Mouse (Mus musculus) embryonic stem cell, embryonic (primary cell): ENCODE measurements around the gene Cers6.

Experiments used
- CTCF ChIA-PET, 4 experiments: fragments of 300-600 bp in 2 of 4; fragments of 350-600 bp in 2 of 4; sonication (Branson Sonifier 250); formaldehyde crosslinking; loops; one replicate each; lab custom pipeline; 2022; ENCODE audit warnings: inconsistent platforms in 2 of 4; lab: Charles Lee
- POLR2A ChIA-PET, 4 experiments: fragments of 300-600 bp in 2 of 4; fragments of 350-600 bp in 2 of 4; sonication (Branson Sonifier 250); formaldehyde crosslinking; loops; one replicate each; lab custom pipeline; 2022; ENCODE audit warnings: antibody characterized with exemption in 4 of 4, inconsistent platforms in 1 of 4; lab: Charles Lee

The Cers6 gene

DNA sequence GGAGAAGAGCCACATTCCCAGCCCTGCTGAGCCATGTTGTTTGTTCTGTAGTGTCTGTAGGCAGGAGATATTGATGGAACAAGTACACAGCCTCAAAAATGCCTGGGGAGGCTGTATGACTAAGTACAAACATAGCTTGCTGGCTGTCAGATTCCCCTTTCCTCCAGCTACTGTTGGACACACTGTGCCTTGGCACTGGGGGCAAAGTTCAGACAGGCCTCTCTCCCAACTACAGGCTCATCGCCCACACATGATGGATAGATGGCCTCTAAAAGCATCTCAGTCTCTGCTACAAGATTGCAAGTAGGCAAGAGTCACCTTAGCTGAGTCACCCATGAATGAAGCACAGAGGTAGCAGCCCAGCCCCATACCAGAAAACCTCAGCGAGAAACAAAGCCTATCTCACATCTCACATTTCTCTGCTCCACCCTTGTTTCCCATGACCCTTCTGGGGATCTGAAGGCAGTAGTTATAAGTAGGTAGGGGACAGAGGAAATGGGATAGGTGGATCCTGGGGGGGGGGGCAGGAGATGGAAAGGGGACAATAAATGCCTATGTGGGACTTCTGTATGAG lies 74.6 kb downstream of the Cers6 start:
- ChIA-PET POLR2A (no interaction called here), CTCF (no interaction called here)

DNA sequence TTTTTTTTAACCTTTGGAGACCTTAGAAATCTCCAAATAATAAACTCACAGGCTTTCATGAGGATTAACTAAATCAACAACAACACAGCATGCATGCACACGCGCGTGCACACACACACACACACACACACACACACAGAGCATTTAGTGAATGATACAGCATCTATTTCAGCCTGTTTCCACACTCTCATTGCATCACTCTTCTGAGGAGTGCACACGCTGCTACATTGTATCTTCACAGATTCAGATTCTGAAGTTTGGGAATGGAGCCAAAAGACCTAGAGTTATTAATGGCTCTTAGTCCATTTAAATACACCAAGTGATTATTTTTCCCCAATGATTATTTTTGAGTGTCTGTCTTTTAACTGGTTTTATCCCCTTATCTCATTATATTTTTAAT lies 75.5 kb downstream of the Cers6 start:
- ChIA-PET CTCF (no interaction called here), POLR2A (interaction anchor here in 1 of 4 experiments (0.6 kb wide), 1 partner anchor 124 kb away, joined by 3 read pairs; no protein-coding TSS in a partner anchor)

DNA sequence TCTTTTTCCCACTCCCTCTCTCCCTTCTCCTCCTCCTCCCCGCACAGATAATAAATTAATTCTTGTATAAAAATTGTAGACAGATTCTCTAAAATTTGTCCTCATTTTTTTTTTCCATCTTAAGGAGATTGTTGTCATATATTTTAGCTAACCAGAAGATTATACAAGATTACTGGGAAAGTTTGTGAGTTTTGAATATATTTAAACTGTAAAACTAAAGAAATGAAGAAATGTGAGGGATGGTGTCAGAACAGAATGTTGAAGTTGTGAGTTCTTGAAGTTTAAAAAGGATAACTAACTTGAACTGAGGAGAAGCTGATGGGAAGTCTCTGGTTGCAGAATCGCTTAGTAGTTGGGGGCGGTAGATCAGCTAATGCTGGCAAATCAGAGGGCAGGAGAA lies 76.6 kb downstream of the Cers6 start:
- POLR2A ChIA-PET, result interaction anchor here in 1 of 4 experiments (0.6 to 0.8 kb wide), 4 partner anchors 9 to 893 kb away, joined by 3 read pairs; no protein-coding TSS in a partner anchor
- CTCF ChIA-PET, result no interaction called here

DNA sequence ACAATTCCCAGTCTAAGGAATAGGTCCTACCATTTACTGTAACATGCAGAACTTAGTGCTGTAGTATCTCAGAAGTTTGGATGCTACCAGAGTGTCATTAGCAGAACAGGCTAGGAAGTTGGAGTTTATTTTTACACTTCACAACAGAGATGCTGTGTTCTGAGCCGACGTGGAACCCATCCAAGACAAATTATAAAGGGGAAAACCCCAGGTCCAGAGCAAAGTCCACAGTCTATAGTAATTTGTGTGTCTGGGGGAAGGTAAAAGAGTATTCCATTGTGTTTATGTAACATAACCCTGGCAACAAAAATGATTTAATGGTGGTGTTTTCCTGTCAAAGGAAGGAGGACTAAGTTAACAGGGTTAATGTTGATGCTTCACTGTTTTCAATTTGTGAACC lies 83.7 kb downstream of the Cers6 start:
- ChIA-PET CTCF (no interaction called here), POLR2A (no interaction called here)

DNA sequence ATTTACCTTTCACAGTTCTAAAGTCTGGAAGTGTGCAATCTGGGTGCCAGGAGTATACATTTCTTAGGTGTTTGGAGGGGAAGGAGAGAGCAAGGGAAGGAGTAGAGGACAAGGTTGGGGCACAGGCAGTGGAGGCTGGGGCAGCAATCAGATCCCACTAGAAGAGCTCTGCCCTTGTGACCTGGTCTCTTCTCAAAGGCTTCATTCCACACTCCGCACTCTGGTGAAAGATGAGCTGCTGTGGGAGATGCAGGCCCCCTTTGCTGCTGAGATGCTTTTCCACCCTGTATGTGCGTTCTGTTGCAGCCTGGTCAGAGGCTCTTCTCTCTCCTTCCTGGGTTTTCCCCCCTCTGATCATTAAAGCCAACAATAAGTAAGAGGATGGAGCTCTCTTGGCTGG lies 84.7 kb downstream of the Cers6 start:
- ChIA-PET POLR2A (interaction anchor here in 1 of 4 experiments (0.9 kb wide), 1 partner anchor 14 kb away, joined by 3 read pairs; no protein-coding TSS in a partner anchor), CTCF (no interaction called here)

DNA sequence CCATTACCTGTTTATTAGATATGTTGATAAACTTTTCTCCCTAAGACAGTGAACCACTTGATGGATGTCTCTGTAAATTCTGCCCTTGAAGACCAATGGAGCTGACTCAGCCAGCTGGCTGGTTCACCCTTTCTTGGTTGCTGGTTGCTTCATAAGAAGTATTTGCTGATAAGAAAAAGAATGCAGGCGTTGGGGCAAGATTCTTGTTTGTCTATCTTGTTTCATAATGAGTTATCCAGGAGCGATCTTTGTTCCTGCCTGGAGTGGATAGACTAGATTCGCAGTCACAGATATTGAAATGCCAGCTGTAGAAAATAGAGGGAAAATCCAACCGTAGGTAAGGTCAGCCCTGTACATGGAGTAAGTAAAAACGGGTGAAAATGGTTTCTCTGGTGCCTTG lies 85.6 kb downstream of the Cers6 start:
- ChIA-PET POLR2A (interaction anchor here in 1 of 4 experiments (0.6 to 0.9 kb wide), 3 partner anchors 9 to 38 kb away, joined by 3 to 4 read pairs (median 3); no protein-coding TSS in a partner anchor), CTCF (interaction anchor here in 1 of 4 experiments (0.7 kb wide), 1 partner anchor 1309 kb away, joined by 7 read pairs; no protein-coding TSS in a partner anchor)

DNA sequence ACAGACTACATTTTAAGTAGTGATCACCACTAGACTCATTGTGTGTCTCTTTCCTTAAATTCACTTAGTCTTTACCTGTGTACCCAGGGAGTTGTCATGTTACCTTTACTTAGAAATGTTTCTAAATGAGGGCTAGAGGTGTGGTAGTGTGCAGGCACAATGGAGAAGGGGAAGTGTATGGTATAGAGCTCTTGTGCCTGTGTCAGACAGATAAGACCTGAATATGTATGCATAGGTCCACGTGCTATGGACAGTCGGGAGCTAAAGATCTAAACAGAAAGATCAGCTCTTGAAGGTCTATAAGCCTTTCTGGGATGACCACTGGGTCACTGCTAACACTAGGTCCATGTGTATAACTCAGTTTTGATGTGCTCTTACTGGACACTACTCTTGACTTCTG lies 87.9 kb downstream of the Cers6 start:
- ChIA-PET CTCF (interaction anchor here in 1 of 4 experiments (0.6 kb wide), 1 partner anchor 42 kb away, joined by 4 read pairs; no protein-coding TSS in a partner anchor), POLR2A (no interaction called here)

DNA sequence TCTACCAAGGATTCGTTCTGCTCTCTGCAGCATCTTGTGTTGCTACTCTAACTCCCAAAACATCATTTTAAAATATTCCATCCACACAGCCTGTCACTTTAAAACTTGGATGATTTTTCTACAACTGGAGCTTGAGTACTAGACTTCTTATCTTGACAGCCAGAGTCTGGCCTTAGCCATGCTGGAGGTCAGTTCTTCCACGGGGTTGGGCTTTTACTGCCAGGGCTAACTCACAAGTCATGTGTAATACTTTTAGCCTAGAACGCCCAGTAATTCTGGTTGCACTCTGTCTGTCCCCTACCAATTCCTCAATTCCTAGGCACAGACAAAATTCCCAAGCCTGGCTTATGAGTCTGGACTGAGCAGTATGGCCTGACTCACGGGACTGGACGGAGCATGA lies 88.5 kb downstream of the Cers6 start:
- POLR2A ChIA-PET, result no interaction called here
- CTCF ChIA-PET, result no interaction called here

DNA sequence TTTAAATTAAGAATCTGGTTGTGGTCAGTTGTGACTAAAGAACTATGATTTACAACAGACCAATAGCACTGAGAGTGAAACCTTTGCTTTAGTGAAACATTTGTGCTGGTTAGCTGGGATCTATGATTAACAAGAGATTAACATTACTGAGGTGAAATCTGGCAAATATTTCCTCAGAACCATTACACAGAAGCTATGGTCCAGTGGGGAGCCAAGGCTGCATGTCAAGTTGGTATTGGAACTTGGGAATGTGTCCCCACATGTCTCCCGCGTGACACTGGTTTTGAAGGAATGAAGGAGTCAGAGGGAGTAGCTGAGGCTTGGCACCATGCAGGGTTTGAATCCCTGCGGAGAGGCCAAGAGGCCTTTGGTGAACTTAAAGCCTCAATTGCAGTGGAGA lies 90.5 kb downstream of the Cers6 start:
- POLR2A ChIA-PET, result no interaction called here
- CTCF ChIA-PET, result no interaction called here

DNA sequence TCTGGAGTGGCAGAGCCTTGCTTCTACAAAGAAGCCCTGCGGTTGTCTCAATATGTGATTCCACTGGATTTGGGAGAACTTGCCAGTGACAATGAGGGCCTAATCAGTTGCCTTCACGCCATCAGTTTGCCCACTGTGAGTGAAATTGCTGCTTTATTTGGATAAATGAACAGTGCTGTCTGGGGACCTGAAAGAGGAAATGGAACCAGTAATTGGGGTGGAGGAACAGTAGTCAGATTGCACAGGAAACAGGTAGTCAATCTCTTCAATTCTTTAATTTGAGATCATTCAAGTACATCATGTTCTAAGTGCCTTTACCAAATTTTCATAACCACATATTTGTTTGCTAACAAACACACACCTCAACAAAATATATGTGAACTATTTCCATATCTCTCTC lies 92.4 kb downstream of the Cers6 start:
- CTCF ChIA-PET, result no interaction called here
- POLR2A ChIA-PET, result no interaction called here

DNA sequence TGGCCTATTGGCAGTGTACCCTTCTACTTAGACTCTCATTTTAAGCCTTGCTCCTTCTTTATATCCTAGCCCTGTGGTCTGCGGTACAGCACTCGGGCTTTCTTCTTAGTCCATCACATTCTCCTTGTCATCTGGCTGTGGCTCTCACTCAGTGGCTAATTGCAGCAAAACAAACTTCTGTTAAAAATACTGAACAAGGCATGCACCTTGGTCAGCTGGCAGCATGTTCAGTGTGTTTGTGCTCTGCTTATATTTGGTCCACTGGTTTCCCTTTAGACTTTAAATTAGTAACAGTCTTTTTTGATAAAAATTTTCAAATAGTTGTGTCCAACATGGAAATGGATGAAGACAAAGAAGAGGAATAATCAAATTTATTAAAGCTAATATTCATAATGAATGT lies 94.3 kb downstream of the Cers6 start:
- ChIA-PET POLR2A (no interaction called here), CTCF (no interaction called here)

DNA sequence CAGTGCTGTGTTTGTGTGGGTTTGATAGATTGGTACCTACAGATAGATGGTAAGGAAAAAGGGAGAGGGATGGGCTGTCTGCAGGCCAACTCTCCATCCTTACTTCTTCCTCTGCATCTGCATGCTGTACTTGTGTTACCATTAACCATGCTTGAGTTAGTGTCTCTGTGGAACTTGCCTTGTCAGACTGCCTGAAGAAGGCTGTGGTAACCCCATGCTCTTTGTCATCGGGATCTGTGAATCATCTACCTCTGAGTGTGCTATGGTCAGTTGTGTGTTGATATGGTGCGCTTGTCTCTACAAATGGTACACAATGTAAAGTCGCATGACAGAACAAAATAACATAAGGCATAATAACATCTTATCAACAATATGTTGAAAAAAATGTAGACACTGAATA lies 94.9 kb downstream of the Cers6 start:
- ChIA-PET POLR2A (no interaction called here), CTCF (no interaction called here)

DNA sequence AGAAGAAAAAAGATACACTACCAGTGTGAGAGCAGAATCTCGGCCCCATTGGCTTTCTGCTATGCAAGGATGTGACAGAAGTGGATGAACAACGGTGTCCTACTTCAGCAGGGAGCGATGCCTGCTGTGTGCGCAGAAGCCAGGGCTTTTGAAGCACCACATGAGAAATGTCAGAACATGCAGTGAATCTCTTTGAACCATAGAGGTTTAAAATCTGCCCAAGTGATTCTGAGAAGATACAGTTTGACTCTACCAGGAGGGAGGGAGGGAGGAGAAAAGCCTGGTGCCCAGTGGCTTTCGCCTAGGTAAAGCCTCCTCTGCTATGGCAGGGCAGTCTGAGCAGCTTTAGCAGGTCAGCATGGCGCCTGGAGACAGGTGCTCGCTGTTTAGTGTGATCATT lies 96.6 kb downstream of the Cers6 start:
- POLR2A ChIA-PET, result no interaction called here
- CTCF ChIA-PET, result no interaction called here

DNA sequence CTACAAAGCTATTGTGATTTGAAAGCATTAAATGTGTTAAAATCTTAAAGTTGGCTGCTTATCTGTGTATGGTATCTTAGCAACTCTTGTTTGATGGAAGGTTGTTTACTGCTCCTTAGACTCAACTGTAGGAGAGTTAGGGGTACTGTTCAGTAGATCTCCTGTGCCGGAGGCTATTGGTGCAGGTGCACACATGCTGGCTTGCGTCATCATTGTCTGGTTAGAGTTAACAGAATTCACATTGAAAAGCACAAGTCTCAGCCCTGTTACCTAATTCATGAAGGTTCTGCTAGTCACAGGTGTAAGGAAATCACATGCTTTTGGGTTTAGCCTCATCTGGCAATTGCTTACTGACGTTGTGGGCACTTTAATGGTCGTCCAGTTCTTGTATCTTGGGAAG lies 98.3 kb downstream of the Cers6 start:
- POLR2A ChIA-PET, result interaction anchor here in 2 of 4 experiments (0.6 to 1.3 kb wide), 3 partner anchors 13 to 30 kb away, joined by 3 to 5 read pairs (median 3); no protein-coding TSS in a partner anchor
- CTCF ChIA-PET, result no interaction called here

DNA sequence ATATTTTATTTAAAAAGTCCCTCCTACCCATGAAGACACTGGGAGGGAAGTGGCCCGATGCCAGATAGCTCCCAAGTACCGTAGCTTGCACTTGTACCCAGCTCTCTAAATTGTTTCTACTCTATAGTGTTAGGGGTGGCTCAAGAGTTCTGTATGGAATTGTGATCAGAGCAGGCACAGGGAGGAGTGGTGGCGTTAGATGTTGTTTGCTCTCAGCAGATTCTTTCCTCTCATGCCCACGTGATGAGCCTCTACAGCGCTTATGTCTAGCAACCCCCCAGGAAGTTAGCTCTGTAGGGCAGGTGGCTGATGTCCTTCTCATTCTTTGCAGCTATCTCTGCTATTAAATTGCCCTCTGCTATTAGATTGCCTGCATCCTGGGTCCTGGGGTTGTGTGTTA lies 98.8 kb downstream of the Cers6 start:
- CTCF ChIA-PET, result no interaction called here
- POLR2A ChIA-PET, result interaction anchor here in 1 of 4 experiments (1.0 to 1.3 kb wide), 2 partner anchors 14 to 19 kb away, joined by 3 read pairs; no protein-coding TSS in a partner anchor

DNA sequence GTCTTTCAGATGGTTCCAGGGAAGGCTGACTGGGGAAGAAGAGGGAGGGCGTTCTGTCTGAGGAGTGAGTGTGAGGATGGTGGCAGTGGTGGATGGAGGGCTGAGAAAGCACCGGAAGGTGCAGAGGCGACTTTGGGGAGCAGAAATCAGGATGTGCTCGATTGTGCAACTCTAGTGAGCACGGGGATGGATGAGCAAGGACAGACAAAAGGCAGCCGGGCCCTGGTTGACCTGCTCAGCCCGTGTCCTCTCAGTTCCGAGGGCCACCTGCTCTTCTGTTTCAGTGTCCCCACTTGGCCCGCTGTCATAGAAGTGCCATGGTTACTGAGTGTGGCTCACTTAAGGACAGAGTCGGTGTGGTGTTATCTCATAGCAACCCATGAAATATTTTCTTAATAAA lies 99.4 kb downstream of the Cers6 start:
- ChIA-PET CTCF (no interaction called here), POLR2A (interaction anchor here in 1 of 4 experiments (1.0 kb wide), 1 partner anchor 14 kb away, joined by 3 read pairs; no protein-coding TSS in a partner anchor)

DNA sequence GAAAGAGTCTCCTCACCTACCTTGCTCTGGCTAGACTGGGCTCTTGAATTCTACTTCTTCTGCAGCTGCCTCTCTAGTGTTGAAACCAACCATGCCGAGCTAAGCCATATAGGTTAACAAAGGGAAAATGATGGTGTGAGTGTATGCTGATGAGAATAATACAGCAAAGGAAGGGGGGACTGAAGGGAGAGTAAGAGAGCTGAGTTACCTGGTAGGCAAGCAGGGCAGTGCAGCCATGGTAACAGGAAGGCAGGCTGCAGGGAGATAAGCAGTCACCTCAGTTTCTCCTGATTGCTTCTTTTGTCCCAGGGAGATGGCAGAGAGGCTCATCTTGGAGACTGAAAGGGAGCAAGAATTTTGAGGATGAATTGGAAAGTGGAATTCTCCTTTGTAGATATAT lies 105.1 kb downstream of the Cers6 start:
- POLR2A ChIA-PET, result no interaction called here
- CTCF ChIA-PET, result no interaction called here

DNA sequence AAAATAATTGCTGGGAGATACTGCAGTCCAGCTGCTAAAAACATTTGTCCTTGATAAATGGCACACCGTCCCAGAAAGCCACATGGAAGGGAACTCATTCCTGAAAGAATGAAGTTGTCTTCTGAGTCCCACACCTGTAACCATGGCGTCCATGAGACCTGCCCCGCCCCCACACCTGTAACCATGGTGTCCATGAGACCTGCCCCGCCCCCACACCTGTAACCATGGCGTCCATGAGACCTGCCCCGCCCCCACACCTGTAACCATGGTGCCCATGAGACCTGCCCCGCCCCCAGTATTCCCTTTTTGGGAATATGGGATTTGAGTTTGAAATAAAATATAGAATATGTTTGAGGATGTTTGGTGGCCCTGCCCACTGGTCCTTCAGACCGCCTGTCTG lies 106.8 kb downstream of the Cers6 start:
- CTCF ChIA-PET, result no interaction called here
- POLR2A ChIA-PET, result interaction anchor here in 2 of 4 experiments (0.8 to 1.4 kb wide), 2 partner anchors 10 to 1159 kb away, joined by 3 to 6 read pairs; no protein-coding TSS in a partner anchor

DNA sequence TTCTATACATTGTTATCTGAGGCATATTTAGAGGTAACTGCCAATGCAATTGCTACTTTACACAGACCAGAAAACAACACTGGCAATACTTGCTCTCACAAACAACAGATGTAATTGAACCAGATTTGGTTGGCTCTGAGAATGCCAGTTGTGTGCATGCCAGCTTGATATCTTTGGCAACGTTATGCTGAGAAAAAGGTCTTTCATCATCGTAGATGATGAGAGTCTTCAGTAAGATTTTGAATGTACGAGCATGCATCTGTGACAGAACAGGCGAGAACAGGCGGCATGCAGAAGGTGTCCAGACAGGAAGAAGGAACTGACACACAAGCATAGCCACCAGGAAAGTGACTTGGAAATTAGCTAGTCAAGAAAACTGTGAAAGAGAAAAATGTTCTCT lies 110.6 kb downstream of the Cers6 start:
- POLR2A ChIA-PET, result no interaction called here
- CTCF ChIA-PET, result no interaction called here

DNA sequence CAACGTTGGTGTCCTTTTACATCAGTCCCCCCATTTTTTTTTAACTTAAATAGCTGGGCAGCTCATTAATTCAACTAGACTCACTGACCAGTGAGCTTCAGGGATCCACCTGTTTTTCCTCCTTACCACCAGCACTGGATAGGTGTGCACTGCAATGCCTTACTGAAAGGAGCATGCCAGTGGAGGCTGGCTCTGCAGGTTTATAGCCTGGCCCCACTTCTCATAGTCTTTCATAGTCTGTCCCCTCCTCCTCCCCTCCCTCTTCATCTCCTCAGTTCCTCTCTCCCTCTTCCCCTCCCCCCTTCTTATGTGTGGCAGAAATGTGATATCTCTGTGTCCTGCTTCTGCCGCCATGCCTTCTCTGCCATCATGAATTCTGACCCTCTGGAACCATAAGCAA lies 112.5 kb downstream of the Cers6 start:
- POLR2A ChIA-PET, result no interaction called here
- CTCF ChIA-PET, result no interaction called here

DNA sequence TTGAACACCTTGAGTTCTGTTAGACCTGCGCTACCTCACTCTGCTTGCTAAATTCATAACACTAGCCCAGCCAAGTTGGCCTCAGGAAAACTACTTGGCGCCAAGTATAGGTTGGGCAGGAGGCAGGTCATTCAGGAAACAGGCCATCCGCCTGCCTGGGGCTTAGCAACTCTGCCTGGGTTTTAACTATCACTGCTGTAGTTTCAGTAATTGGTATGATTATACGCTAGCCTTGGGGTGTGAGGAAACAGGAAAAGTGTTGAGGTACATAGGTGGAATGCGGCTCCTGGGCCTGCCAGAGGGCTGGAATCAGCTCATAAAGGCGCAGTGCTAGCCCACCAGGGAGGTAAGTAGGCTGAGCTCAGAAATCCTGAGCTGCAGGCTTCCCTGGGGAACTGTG lies 114.0 kb downstream of the Cers6 start:
- ChIA-PET CTCF (no interaction called here), POLR2A (interaction anchor here in 1 of 4 experiments (0.5 kb wide), 1 partner anchor 112 kb away, joined by 3 read pairs; no protein-coding TSS in a partner anchor)
